14 mouse cellular contexts compared by ENCODE assay signal in the genomic region with DNA sequence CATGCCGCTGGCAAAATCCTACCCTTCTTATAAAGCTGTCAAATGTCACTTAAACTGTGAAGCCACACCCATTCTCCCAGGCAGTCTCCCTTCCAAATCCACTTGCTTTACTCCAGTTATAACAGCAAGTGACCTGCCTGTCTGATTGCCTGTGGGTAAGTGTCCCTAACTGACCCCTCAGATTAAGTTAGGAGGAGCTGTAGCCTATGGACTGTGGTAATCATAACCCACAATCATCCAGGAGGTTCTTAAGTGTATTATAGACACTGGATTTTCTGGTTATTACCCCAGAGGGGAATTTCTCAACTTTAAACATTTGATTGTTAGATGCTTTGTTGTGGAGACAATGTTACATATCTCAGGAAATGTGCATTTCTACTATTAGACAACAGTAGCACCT. TPM values are rescaled to one million over a fixed set of nuclear protein-coding genes. Genes with fewer than 3 reads are reported as not detected.
"Had no signal": no experiment of that assay in that cellular context is flagged by ENCODE, and none has a peak within 500 bp of the region (broad histone marks: within the 10 kb centered on the region; RNA-seq: fewer than 3 reads in every experiment).

No protein-coding gene starts in this region.

- H3K4me1 ChIP-seq: embryonic facial prominence, embryonic 10.5 days; embryonic facial prominence, embryonic 12.5 days; embryonic facial prominence, embryonic 13.5 days; embryonic facial prominence, embryonic 15.5 days; forebrain, embryonic 12.5 days had no signal

- H3K4me2 ChIP-seq: embryonic facial prominence, embryonic 12.5 days; embryonic facial prominence, embryonic 13.5 days; embryonic facial prominence, embryonic 15.5 days; forebrain, embryonic 12.5 days; forebrain, embryonic 13.5 days; forebrain, embryonic 15.5 days had no signal

- H3K27ac ChIP-seq: embryonic facial prominence, embryonic 10.5 days; embryonic facial prominence, embryonic 12.5 days; embryonic facial prominence, embryonic 13.5 days; embryonic facial prominence, embryonic 15.5 days; forebrain, embryonic 10.5 days; forebrain, embryonic 12.5 days; forebrain, embryonic 13.5 days; forebrain, embryonic 15.5 days; gastrocnemius, adult 2 months; heart, adult 2 months had no signal

- DNase-seq: gastrocnemius, adult 2 months; gastrocnemius, postnatal 25 days; heart, adult 11 months had no signal

- H3K36me3 ChIP-seq: embryonic facial prominence, embryonic 15.5 days; forebrain, embryonic 15.5 days had no signal

- H3K9me3 ChIP-seq: embryonic facial prominence, embryonic 10.5 days; embryonic facial prominence, embryonic 12.5 days; embryonic facial prominence, embryonic 13.5 days; embryonic facial prominence, embryonic 15.5 days; forebrain, embryonic 10.5 days; forebrain, embryonic 12.5 days; forebrain, embryonic 13.5 days; forebrain, embryonic 15.5 days had no signal

- H3K9ac ChIP-seq: embryonic facial prominence, embryonic 12.5 days; embryonic facial prominence, embryonic 13.5 days; embryonic facial prominence, embryonic 15.5 days; forebrain, embryonic 12.5 days; forebrain, embryonic 13.5 days; forebrain, embryonic 15.5 days; forebrain, postnatal 0 days had no signal

- H3K27me3 ChIP-seq: embryonic facial prominence, embryonic 12.5 days; embryonic facial prominence, embryonic 13.5 days; embryonic facial prominence, embryonic 15.5 days; forebrain, embryonic 12.5 days; forebrain, embryonic 13.5 days; forebrain, embryonic 15.5 days had no signal

- H3K4me3 ChIP-seq: embryonic facial prominence, embryonic 10.5 days; embryonic facial prominence, embryonic 12.5 days; embryonic facial prominence, embryonic 13.5 days; embryonic facial prominence, embryonic 15.5 days; erythroblast, embryonic 14.5 days; forebrain, embryonic 10.5 days; forebrain, embryonic 12.5 days; forebrain, embryonic 13.5 days; forebrain, embryonic 15.5 days; gastrocnemius, adult 2 months; heart, adult 2 months had no signal

RNA-seq across cellular contexts. Expression of a gene that starts 31.3 kb away (rescaled TPM):
- polyA plus RNA-seq: erythroblast, embryonic 14.5 days had no signal
